Mouse (Mus musculus): ENCODE results near the gene Ppp3cb. TPM values are rescaled to one million over a fixed set of nuclear protein-coding genes. Genes with fewer than 3 reads are reported as not detected.
"Not testable (repeated sequence)": the region's sequence is repeated elsewhere in the genome, so short reads cannot be mapped to it uniquely, and the experiment has no call there.

The Ppp3cb gene
- total RNA-seq (2014; fragmentation: Nextera tagmentation) (108 and 132 TPM in 2 replicates), total RNA-seq (2017) (52.9 and 74.9 TPM in 2 replicates)

DNA sequence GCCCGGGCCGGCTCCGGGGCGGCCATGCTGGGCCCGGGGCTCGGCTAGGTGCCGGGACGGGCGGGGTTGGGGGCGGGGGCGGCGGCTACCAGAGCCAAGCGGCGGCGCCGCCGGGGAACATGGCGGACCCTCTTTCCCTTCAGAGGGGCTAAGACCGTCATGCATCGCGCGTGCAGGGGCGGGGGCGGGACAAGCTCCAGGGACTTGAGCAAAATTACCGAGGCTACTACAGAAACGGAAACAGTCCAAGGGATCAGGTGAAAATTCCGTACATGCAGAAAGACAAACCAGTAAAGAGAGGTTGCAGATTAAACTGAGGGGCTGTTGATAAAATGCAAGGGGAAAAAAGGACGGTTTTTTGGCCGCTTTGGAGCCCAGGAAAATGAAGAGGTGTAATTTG is at the start of gene Ppp3cb:
TSS of gene Ppp3cb (minus strand) at position 159 of the 400 bp plus-strand sequence.
- peak; percentile 88 for ATAC-seq (replicated peaks; ENCODE audit: poor library complexity, severe bottlenecking)

GRCm38 (mm10) chr14:20595781-20596180 is 49.4 kb upstream of the Ppp3cb start:
- no peak for ATAC-seq (replicated peaks; ENCODE audit: poor library complexity, severe bottlenecking)

GRCm38 (mm10) chr14:20587458-20587857 is 41.1 kb upstream of the Ppp3cb start:
- no peak for ATAC-seq (replicated peaks; ENCODE audit: poor library complexity, severe bottlenecking)

DNA sequence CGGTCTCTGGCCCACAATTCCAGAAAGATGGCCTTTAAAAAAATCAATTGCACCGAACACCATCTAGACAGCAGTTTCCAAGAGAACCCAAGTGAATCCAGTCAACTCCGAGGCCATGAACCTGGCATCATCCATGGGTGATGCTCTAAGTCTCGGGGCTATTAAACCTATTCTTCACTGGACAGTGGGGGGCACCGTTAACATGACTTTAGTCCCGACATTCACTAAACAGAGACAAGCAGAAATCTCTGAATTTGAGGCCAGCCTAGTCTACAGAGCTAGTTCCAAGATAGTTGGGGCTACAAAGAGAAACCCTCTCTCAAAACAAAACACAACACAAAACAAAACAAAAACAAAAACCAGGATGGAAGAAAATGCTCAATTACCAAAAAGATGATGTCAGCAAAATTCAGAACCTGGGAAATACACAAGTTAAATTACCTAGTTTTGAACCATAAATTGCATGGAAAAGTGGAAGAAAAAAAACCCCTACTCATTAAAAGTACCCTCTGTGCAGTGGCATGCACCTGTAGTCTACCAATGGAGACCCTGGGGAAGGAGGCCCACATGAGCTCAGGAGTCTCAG is 32.5 kb upstream of the Ppp3cb start:
- no peak for ATAC-seq (replicated peaks; ENCODE audit: poor library complexity, severe bottlenecking)

- peak; percentile 82 for ATAC-seq (replicated peaks; ENCODE audit: poor library complexity, severe bottlenecking)
Observed at GRCm38 (mm10) chr14:20576179-20576578, 29.8 kb upstream of the Ppp3cb start.

DNA sequence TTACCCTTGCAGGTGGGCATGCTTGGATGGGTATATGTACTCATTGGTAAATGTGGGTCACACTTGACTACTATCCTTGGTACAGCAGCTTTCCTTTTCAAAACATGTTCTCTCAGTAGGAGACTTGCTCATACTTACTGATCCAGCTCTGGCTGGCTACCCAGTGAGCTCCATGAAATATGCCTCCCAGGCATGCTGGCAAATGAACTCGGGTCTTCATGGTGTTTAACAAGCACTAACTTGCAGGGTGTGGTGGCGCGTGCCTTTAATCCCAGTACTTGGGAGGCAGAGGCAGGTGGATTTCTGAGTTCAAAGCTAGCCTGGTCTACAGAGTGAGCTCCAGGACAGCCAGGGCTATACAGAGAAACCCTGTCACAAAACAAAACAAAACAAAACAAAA is 26.8 kb upstream of the Ppp3cb start:
- not testable (repeated sequence) for ATAC-seq (replicated peaks; ENCODE audit: poor library complexity, severe bottlenecking)

DNA sequence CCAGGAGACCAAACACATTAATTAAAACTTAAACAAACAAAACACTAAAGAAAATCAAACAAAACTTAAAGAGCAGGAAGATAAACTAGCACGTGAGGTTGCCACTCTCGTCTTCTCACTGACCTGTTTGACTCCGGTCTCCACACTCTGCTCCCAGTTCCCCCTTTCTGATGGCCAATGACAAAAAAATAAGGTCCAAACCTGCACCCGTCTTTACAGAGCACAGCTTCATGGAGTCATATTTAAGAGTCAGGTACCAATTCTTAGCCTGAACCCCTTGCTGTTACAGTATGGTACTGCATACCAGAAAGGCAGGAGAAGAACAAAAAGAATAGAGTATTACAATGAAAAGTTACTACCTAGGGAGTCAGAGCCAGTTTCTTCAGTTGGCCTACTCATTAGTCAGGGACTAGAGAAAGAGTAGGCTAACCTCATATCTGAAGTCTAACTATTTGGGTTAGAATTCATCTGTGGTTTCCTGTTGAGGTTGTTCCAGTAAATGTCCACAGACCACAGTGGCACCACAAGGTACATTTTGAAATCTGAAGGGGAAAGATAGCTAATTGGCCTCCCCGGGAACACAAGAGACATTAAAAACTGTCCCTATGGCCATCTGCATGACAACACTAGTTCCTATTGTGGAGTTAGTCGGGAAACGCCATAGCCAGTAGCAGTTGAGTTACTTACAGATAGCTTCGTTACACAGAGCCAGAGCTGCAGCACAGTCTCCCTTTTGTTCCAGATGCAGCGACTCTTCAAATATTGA is 19.1 kb upstream of the Ppp3cb start:
- ATAC-seq (replicated peaks; ENCODE audit: poor library complexity, severe bottlenecking), result peak; percentile 91

DNA sequence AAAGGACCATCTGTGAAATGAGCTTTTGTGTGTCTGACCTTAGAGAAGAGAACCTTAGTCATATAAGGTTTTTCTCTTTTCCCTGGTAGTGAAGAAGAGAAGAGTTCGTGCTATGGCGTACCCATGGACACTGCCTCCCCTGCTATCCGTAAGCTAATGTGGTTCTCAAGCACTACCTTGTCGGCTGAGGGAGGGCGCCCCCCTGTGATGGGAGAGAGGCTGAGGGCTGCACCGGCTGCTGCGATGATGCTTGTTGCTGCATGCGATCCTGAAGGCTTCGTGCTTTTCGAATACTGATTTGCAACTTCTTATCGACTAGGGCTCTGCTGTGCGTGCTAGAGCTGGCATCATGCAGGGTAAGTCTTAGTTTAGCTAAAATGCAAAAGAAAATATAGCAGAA is 18.3 kb upstream of the Ppp3cb start:
- ATAC-seq (replicated peaks; ENCODE audit: poor library complexity, severe bottlenecking), result no peak

GRCm38 (mm10) chr14:20561897-20562296 is 15.5 kb upstream of the Ppp3cb start:
- no peak for ATAC-seq (replicated peaks; ENCODE audit: poor library complexity, severe bottlenecking)

DNA sequence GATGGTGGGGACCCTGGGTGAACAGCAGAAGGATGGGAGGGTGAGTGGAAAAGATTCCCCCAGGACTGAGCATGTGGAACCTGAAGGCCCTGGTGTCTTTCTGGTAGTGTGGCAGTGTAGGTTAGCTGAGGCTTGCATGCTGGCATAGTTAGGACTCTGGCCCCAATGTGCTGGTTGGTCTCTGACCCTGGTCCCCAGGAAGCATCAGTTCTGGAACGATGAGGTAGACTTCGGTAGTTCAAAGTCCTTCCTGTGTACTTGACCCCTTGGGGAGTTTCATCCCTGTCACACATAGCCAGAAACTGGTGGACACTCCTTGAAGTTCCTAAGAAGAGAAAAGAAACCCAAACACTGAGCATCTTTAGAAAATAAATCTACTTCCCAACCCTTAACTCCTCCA is 3.8 kb upstream of the Ppp3cb start:
- ATAC-seq (replicated peaks; ENCODE audit: poor library complexity, severe bottlenecking), result no peak

DNA sequence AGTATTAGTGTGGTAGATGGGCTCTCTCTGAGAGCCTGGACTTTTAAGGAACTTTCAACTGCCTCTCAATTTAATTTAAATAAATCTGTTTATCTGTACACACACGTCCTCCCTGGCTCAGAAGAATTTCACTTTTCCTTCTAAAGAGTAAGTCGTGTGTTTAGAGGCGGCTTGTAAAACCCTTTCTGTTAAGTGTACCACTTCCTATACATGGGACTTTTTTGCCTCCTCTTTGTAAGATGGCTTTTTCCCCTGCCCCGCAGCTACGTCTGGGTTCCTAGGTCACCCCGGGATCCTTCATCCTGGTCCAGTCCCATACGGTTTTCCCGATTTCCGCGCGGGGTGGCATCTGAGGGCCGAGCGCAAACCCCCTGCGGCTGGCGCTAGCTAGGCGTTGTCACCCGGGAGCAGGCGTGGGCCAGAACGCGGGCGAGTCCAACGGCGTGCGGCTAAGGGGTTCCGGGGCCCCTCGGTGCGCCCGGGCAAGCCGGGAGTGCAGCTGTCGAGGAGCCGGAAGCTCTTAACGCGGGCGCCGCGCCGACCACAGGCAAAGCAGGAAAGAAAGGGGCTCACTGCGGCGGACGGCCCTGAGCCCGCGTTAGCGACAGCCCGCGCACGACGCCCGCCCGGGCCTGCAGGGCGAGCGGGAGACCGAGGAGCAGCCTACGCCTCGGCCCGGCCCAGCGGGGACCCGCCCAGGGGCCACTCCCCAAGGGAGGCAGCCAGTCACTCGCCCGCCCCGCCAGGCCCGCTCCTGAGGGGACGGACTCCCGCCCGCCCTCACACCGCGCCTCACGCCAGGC is 643 bp downstream of the Ppp3cb start:
- ATAC-seq (replicated peaks; ENCODE audit: poor library complexity, severe bottlenecking), result peak; percentile 86

DNA sequence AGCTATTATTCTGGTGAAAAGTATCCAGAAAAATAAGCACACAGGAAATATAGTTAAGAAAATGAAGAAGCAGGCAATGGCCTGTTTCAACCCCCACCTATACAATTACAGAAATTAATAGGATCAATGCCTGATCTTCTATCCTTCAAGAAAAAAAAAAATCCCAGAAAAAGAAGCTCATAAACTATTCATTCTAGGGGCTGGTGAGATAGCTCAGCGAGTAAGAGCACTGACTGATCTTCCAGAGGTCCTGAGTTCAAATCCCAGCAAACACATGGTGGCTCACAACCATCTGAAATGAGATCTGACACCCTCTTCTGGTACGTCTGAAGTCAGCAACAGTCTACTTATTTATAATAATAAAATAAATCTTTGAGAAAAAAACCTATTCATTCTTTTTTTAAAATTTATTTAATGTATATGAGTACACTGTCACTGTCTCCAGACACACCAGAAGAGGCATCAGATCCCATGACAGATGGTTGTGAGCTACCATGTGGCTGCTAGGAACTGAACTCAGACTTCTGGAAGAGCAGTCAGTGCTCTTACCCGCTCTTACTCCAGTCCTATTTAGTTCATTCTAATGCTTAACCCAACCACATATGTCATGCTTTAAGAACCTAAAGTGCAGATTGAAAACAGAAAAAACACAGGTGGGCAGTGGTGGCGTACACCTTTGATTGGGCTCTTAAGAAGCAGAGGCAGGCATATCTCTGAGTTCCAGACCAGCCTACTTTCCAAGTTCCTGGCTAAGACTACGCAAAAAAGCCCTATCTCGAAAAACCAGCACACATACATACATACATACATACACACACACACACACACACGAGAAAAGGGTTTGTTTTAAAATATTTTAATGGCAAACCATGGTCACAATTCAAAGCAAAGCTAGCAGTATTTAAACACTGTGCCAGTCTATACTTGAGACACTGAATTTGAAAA is 1.6 kb downstream of the Ppp3cb start:
- no peak for ATAC-seq (replicated peaks; ENCODE audit: poor library complexity, severe bottlenecking)

- no peak for ATAC-seq (replicated peaks; ENCODE audit: poor library complexity, severe bottlenecking)
Observed at GRCm38 (mm10) chr14:20529643-20530042, 16.7 kb downstream of the Ppp3cb start.

DNA sequence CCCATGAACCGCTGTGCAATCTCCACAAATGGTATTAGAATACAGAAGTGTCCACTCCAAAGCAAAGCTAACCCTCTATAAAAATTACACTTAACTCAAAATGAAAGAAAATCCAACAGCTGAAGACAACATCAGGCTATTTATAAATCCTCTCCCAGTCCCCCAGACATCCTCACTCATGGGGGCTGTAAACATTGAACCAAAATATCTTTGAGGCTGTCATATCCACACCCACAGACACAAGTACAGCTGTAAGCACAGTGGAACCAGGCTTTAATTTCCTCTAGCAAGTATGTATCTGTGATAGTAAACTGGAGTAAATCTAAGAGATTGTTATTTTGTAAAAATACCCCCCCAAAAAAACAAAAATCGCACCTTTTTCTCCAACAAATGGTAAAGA is 26.2 kb downstream of the Ppp3cb start:
- ATAC-seq (replicated peaks; ENCODE audit: poor library complexity, severe bottlenecking), result no peak

DNA sequence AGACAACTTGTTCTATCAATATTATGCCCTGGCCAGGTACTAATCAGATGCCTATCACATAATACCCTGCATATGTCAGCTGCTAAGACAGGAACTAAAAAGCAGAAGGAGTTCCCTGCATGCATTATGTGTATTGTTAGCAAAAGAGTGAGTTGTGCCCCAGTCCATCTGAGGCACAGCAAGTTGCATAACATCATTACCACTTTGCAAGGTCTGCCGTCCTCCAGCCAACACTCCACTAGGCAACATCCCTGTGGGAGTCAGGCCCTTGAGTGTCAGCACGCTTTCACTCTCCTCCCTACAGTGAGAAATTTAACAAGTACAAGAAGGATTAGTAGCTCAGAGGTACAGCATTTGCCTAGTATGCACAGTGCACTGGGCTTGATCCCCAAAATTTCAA is 37.9 kb downstream of the Ppp3cb start:
- peak; percentile 75 for ATAC-seq (replicated peaks; ENCODE audit: poor library complexity, severe bottlenecking)

- ATAC-seq (replicated peaks; ENCODE audit: poor library complexity, severe bottlenecking), result peak; percentile 35
Observed at GRCm38 (mm10) chr14:20502966-20503365, 43.4 kb downstream of the Ppp3cb start.

- no peak for ATAC-seq (replicated peaks; ENCODE audit: poor library complexity, severe bottlenecking)
Observed at GRCm38 (mm10) chr14:20499982-20500381, 46.4 kb downstream of the Ppp3cb start.

GRCm38 (mm10) chr14:20496603-20497002 is 49.8 kb downstream of the Ppp3cb start, which contains the start of gene Mss51:
Gene Mss51, minus strand, starts transcription at chr14:20496901.
- no peak for ATAC-seq (replicated peaks; ENCODE audit: poor library complexity, severe bottlenecking)

GRCm38 (mm10) chr14:20486031-20486430 is 60.3 kb downstream of the Ppp3cb start:
- no peak for ATAC-seq (replicated peaks; ENCODE audit: poor library complexity, severe bottlenecking)
